Mouse (Mus musculus): ENCODE results near the gene Adgrf2. TPM values are rescaled to one million over a fixed set of nuclear protein-coding genes. Genes with fewer than 3 reads are reported as not detected.

Adgrf2 gene
- total and polyA plus RNA-seq, 3 experiments, result 0.06 to 0.10 TPM; not detected in 1

DNA sequence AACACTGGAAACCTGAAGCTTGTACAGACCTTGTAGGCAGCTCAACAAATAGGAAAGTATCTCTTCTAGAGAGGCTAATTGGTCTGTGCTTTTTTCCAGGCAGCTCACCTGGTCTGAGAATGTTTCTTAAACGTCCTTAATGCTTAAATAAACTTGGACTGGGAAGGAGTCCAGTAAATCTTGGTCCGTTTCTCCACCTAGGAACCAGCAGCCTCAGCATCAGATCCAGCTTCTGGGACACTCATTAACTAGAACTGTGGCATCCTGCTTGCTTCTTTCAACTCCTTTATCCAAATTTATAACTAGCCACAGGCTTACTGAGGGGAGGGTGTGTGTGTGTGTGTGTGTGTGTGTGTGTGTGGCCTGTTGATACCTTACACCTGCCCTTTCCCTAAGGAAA, 11.8 kb upstream of the Adgrf2 start:
- Histone ChIP-seq H3K9ac (ENCODE audit: low read depth, low read length) (no peak overlapping the region), H3K79me2 (replicated peaks; ENCODE audit: control insufficient read depth, insufficient read depth, low read length) (no peaks in the 10 kb centered on the region), H3K27me3 (ENCODE audit: control insufficient read depth, insufficient read depth, low read length) (no peaks in the 10 kb centered on the region), H3K4me1 (ENCODE audit: control insufficient read depth, insufficient read depth, low read length) (no peaks in the 10 kb centered on the region; the same call in 1 of the 2 replicates), H3K4me3 (no peak overlapping the region), H3K27ac (no peak overlapping the region), H3K36me3 (ENCODE audit: control insufficient read depth, insufficient read depth, low read length) (no peaks in the 10 kb centered on the region)
- DNase-seq, result no peak
- WGBS, result 45% methylated on average over 2 of the region's 2 CpGs
- no peak for TF ChIP-seq CTCF (IDR thresholded peaks at IDR 0.05)
- no peak for TF ChIP-seq POLR2A (IDR thresholded peaks at IDR 0.05; ENCODE audit: insufficient read depth, low read depth, low read length)
- no peak for TF ChIP-seq EP300 (IDR thresholded peaks at IDR 0.05; ENCODE audit: insufficient read depth, low read depth, low read length)
- intact Hi-C loops (cut with DNase I), result no loop called here

DNA sequence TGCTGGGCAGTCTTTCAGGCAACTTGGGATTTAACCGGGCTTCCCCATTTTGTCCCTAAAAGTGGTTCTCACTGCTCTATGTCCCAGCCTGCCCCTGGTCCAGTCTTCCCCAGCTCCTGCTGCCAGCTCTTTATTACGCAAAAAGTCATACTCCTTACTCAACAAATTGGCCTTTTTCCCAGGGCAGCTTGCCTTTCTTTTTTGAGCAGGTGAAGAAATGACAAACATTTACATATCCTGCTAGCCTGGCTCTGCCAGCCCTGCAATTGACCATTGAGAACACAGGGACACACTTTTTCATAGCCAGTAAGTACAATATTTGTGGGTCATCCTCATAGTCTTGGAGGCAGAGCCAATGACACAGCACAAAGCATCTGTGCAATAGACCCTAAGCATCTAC, 10.2 kb upstream of the Adgrf2 start:
- Histone ChIP-seq H3K4me3 (no peak overlapping the region), H3K4me1 (ENCODE audit: control insufficient read depth, insufficient read depth, low read length) (no peaks in the 10 kb centered on the region; the same call in 1 of the 2 replicates), H3K36me3 (ENCODE audit: control insufficient read depth, insufficient read depth, low read length) (no peaks in the 10 kb centered on the region), H3K79me2 (replicated peaks; ENCODE audit: control insufficient read depth, insufficient read depth, low read length) (no peaks in the 10 kb centered on the region), H3K9ac (ENCODE audit: low read depth, low read length) (no peak overlapping the region), H3K27ac (no peak overlapping the region), H3K27me3 (ENCODE audit: control insufficient read depth, insufficient read depth, low read length) (no peaks in the 10 kb centered on the region)
- 60% methylated on average over 2 of the region's 2 CpGs for WGBS
- TF ChIP-seq POLR2A (IDR thresholded peaks at IDR 0.05; ENCODE audit: insufficient read depth, low read depth, low read length), result no peak
- intact Hi-C loops (cut with DNase I), result no loop called here
- DNase-seq, result peak; percentile 31 to 67

DNA sequence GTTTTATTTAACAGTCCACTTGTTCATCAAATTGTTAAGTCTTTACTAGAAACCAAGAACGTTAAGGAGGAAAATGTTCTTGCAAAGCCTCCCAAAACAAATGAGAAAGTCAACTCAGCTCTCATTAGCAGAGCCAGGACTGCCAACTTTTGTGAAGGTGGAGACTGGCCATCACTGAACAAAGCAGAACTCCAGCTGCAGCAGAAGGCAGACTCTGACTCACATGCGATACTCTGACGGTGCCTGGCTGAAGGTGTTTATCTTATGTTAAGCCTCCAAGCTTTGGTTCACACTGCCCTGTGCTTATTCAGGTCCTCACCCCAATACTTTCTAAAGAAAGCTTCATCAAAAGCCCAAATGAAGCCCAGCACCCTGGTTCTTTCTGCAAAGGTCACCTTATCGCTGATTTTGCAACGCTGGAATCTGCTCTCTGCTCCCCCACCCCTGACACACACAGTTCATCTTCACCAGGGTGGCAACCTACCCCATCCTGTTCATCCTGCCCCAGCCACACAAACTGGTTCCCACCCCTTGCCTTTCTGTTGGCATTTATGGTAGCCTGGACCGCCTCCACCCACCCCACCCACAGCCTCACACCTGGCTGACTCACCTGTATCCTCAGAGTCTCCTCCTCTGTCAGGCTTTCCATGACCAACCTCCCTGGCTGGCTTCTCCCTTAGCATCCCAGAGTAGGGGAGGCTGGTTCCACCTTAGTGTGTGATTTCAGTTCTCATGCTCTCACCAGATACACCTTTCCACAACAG, 3.9 kb upstream of the Adgrf2 start:
- H3K4me3 ChIP-seq, result no peak overlapping the region
- H3K27me3 ChIP-seq (ENCODE audit: control insufficient read depth, insufficient read depth, low read length), result no peaks in the 10 kb centered on the region
- no peak for DNase-seq
- H3K36me3 ChIP-seq (ENCODE audit: control insufficient read depth, insufficient read depth, low read length), result no peaks in the 10 kb centered on the region; the same call in 1 of the 2 replicates
- no peak for TF ChIP-seq POLR2A (IDR thresholded peaks at IDR 0.05; ENCODE audit: insufficient read depth, low read depth, low read length)
- no peak for TF ChIP-seq CTCF (IDR thresholded peaks at IDR 0.05)
- TF ChIP-seq EP300 (IDR thresholded peaks at IDR 0.05; ENCODE audit: insufficient read depth, low read depth, low read length), result no peak
- H3K27ac ChIP-seq, result no peak overlapping the region
- intact Hi-C loops (cut with DNase I), result no loop called here
- H3K79me2 ChIP-seq (replicated peaks; ENCODE audit: control insufficient read depth, insufficient read depth, low read length), result no peaks in the 10 kb centered on the region
- H3K9ac ChIP-seq (ENCODE audit: low read depth, low read length), result no peak overlapping the region
- 77% methylated on average over 6 of the region's 6 CpGs for WGBS
- H3K4me1 ChIP-seq (ENCODE audit: control insufficient read depth, insufficient read depth, low read length), result peaks cover 2% of the 10 kb centered on the region; the same call in 1 of the 2 replicates

DNA sequence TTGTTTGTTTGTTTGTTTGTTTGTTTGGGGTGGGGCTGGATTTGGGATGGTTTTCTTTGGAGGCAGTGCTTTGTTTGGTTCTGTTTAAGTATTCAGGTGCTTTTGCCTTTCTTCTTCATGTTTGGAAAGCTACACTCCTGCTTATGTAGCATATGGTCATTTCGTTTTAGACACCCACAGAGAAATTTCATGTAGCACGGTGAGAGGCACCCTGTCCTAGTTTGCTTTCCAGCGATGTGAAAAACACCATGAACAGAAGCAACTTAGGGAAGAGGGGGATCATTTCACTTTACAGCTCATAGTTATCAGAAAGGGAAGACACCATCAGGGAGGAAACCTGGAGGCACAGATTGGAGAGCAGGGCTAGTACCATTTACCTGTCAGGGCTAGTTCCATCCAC, 844 bp upstream of the Adgrf2 start:
- intact Hi-C loops (cut with DNase I), result no loop called here
- Histone ChIP-seq H3K27me3 (ENCODE audit: control insufficient read depth, insufficient read depth, low read length) (no peaks in the 10 kb centered on the region), H3K79me2 (replicated peaks; ENCODE audit: control insufficient read depth, insufficient read depth, low read length) (no peaks in the 10 kb centered on the region), H3K9ac (ENCODE audit: low read depth, low read length) (no peak overlapping the region), H3K4me1 (ENCODE audit: control insufficient read depth, insufficient read depth, low read length) (peaks cover 2% of the 10 kb centered on the region; the same call in 1 of the 2 replicates), H3K27ac (no peak overlapping the region), H3K4me3 (no peak overlapping the region), H3K36me3 (ENCODE audit: control insufficient read depth, insufficient read depth, low read length) (no peaks in the 10 kb centered on the region; the same call in 1 of the 2 replicates)
- 79% methylated on average over 3 of the region's 3 CpGs for WGBS
- no peak for DNase-seq
- no peak for TF ChIP-seq CTCF (IDR thresholded peaks at IDR 0.05)

DNA sequence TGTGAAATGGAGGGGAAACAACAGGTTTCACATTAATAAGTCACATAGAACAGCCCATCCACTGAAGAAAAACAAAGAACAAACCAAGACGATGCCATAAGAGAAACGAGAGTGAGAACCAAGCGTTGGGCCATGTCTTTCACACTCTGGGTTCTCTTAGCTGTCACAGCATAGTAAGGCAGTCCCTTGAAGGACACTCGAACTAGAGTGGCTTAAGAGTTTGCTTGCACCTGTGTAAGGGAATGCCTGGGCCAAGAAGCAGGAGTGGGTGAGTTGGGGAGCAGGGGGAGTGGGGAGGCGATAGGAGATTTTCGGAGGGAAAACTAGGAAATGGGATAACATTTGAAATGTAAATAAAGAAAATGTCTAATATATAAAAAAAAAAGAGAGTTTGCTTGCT, 3.2 kb downstream of the Adgrf2 start:
- intact Hi-C loops (cut with DNase I), result no loop called here

DNA sequence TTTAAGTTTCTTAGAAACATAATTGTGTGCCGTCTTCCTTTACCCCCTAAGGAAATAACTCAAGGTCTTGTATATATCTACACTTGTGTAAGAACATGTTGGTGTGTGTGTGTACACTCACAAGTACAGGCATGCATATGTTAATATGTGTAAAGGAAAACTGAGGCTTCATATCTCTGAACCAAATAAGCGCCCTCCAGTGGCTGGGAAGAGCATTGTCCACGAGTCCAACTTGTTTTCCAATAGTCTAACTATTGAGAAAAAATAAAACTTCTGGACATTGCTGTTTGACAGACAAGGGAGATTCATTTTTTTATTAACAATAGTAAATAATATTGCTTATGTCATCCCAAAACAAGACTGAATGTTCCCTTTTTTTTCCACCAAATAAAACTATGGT, 24.8 kb downstream of the Adgrf2 start:
- Histone ChIP-seq H3K79me2 (replicated peaks; ENCODE audit: control insufficient read depth, insufficient read depth, low read length) (no peaks in the 10 kb centered on the region), H3K27me3 (ENCODE audit: control insufficient read depth, insufficient read depth, low read length) (no peaks in the 10 kb centered on the region), H3K9ac (ENCODE audit: low read depth, low read length) (no peak overlapping the region), H3K4me3 (no peak overlapping the region), H3K27ac (no peak overlapping the region), H3K4me1 (ENCODE audit: control insufficient read depth, insufficient read depth, low read length) (no peaks in the 10 kb centered on the region), H3K36me3 (ENCODE audit: control insufficient read depth, insufficient read depth, low read length) (no peaks in the 10 kb centered on the region)
- intact Hi-C loops (cut with DNase I), result no loop called here
- TF ChIP-seq POLR2A (IDR thresholded peaks at IDR 0.05; ENCODE audit: insufficient read depth, low read depth, low read length) (no peak), CTCF (IDR thresholded peaks at IDR 0.05) (peak; percentile 62)
- no peak for DNase-seq
- 60% methylated on average over 3 of the region's 3 CpGs for WGBS

More for the DNA sequence above, 3.2 kb downstream of the Adgrf2 start:
- 82% methylated on average over 6 of the region's 6 CpGs for WGBS
- no peak overlapping the region for H3K4me3 ChIP-seq
- H3K79me2 ChIP-seq (replicated peaks; ENCODE audit: control insufficient read depth, insufficient read depth, low read length), result no peaks in the 10 kb centered on the region
- no peak for DNase-seq
- H3K4me1 ChIP-seq (ENCODE audit: control insufficient read depth, insufficient read depth, low read length), result peaks cover 2% of the 10 kb centered on the region; the same call in 1 of the 2 replicates
- no peak overlapping the region for H3K9ac ChIP-seq (ENCODE audit: low read depth, low read length)
- H3K36me3 ChIP-seq (ENCODE audit: control insufficient read depth, insufficient read depth, low read length), result no peaks in the 10 kb centered on the region; the same call in 1 of the 2 replicates
- H3K27me3 ChIP-seq (ENCODE audit: control insufficient read depth, insufficient read depth, low read length), result no peaks in the 10 kb centered on the region
- H3K27ac ChIP-seq, result no peak overlapping the region
- TF ChIP-seq EP300 (IDR thresholded peaks at IDR 0.05; ENCODE audit: insufficient read depth, low read depth, low read length) (no peak), POLR2A (IDR thresholded peaks at IDR 0.05; ENCODE audit: insufficient read depth, low read depth, low read length) (no peak), CTCF (IDR thresholded peaks at IDR 0.05) (no peak)
